In genomic region chr15:102528396-102528795, GRCm38 (mm10) we compare ENCODE assay signal across 29 mouse cellular contexts. TPM values are rescaled to one million over a fixed set of nuclear protein-coding genes. Genes with fewer than 3 reads are reported as not detected.
"Had no signal": no experiment of that assay in that cellular context is flagged by ENCODE, and none has a peak within 500 bp of the region (broad histone marks: within the 10 kb centered on the region; RNA-seq: fewer than 3 reads in every experiment).

No protein-coding gene starts in this region.

- H3K27ac ChIP-seq: heart, embryonic 10.5 days; heart, embryonic 13.5 days; heart, embryonic 15.5 days; hindbrain, embryonic 13.5 days; hindbrain, embryonic 15.5 days; hindbrain, postnatal 0 days; kidney, embryonic 15.5 days; kidney, postnatal 0 days; limb, embryonic 13.5 days; limb, embryonic 15.5 days; liver, embryonic 12.5 days had no signal

- H3K4me3 ChIP-seq: heart, embryonic 10.5 days; heart, embryonic 13.5 days; heart, embryonic 15.5 days; hindbrain, embryonic 13.5 days; hindbrain, embryonic 15.5 days; kidney, embryonic 15.5 days; limb, embryonic 13.5 days; limb, embryonic 15.5 days; liver, embryonic 12.5 days had no signal

- H3K27me3 ChIP-seq: heart, embryonic 13.5 days; heart, embryonic 15.5 days; hindbrain, embryonic 13.5 days; hindbrain, embryonic 15.5 days; kidney, embryonic 15.5 days; limb, embryonic 13.5 days; limb, embryonic 15.5 days; liver, embryonic 12.5 days had no signal

- H3K9ac ChIP-seq: heart, embryonic 13.5 days; heart, embryonic 15.5 days; hindbrain, embryonic 13.5 days; hindbrain, embryonic 15.5 days; kidney, embryonic 15.5 days; limb, embryonic 13.5 days; limb, embryonic 15.5 days; liver, embryonic 12.5 days had no signal

- H3K4me2 ChIP-seq: heart, embryonic 13.5 days; heart, embryonic 15.5 days; hindbrain, embryonic 13.5 days; hindbrain, embryonic 15.5 days; kidney, embryonic 15.5 days; limb, embryonic 13.5 days; limb, embryonic 15.5 days; liver, embryonic 12.5 days had no signal

- DNase-seq: gastrocnemius, postnatal 14 days; gastrocnemius, postnatal 36 days; heart, adult 18-20 months; heart, postnatal 14 days; heart, postnatal 36 days; kidney, adult 11 months; kidney, adult 2 months; kidney, adult 9 months; kidney, postnatal 14 days; layer of hippocampus, adult 9-11 months; layer of hippocampus, postnatal 36 days; left cerebral cortex, postnatal 4 days had no signal

- ATAC-seq: hindbrain, postnatal 0 days; intestine, embryonic 16.5 days; liver, embryonic 12.5 days had no signal

- H3K4me1 ChIP-seq: heart, embryonic 13.5 days; heart, embryonic 15.5 days; hindbrain, embryonic 15.5 days; kidney, embryonic 15.5 days; limb, embryonic 13.5 days; liver, embryonic 12.5 days had no signal

- H3K9me3 ChIP-seq: heart, embryonic 10.5 days; heart, embryonic 13.5 days; heart, embryonic 15.5 days; hindbrain, embryonic 13.5 days; hindbrain, embryonic 15.5 days; kidney, embryonic 15.5 days; limb, embryonic 13.5 days; limb, embryonic 15.5 days; liver, embryonic 12.5 days had no signal

RNA-seq across cellular contexts. Expression of gene Gm10337, which starts 24.9 kb away (rescaled TPM):
- polyA plus RNA-seq: gonadal fat pad, adult 2 months; heart, embryonic 10.5 days; heart, postnatal 0 days; kidney, adult 2 months; large intestine, adult 2 months; limb, embryonic 11.5 days; liver, adult 2 months; liver, embryonic 12.5 days had no signal
